Mouse (Mus musculus): Measurements from ENCODE around the gene Ttbk2. TPM values are rescaled to one million over a fixed set of nuclear protein-coding genes. Genes with fewer than 3 reads are reported as not detected.

Ttbk2 gene
- polyA plus RNA-seq, 1 experiment from 2014 or later, result 7.1 TPM

GRCm38 (mm10) chr2:120710154-120710553 lies 140.2 kb downstream of the Ttbk2 start:
- Histone ChIP-seq H3K4me2 (replicated peaks) (no peak overlapping the region), H3K4me3 (no peak overlapping the region), H3K36me3 (peaks cover 32% of the 10 kb centered on the region), H3K27me3 (no peaks in the 10 kb centered on the region), H3K4me1 (no peaks in the 10 kb centered on the region), H3K27ac (no peak overlapping the region), H3K9me3 (no peaks in the 10 kb centered on the region), H3K9ac (no peak overlapping the region)
- WGBS, result 81% methylated on average over 3 of the region's 3 CpGs
- ATAC-seq (ENCODE audit: insufficient number of reproducible peaks, insufficient read depth, low FRiP score, low TSS enrichment), result no peak

GRCm38 (mm10) chr2:120707041-120707440 lies 143.4 kb downstream of the Ttbk2 start:
- ATAC-seq (ENCODE audit: insufficient number of reproducible peaks, insufficient read depth, low FRiP score, low TSS enrichment), result no peak
- no peak overlapping the region for H3K27ac ChIP-seq
- H3K9me3 ChIP-seq, result no peaks in the 10 kb centered on the region
- no peak overlapping the region for H3K4me3 ChIP-seq
- H3K27me3 ChIP-seq, result no peaks in the 10 kb centered on the region
- no peak overlapping the region for H3K4me2 ChIP-seq (replicated peaks)
- H3K4me1 ChIP-seq, result no peaks in the 10 kb centered on the region
- peaks cover 5% of the 10 kb centered on the region; the same call in 1 of the 2 replicates for H3K36me3 ChIP-seq
- H3K9ac ChIP-seq, result no peak overlapping the region

GRCm38 (mm10) chr2:120702675-120703074 lies 147.7 kb downstream of the Ttbk2 start:
- ATAC-seq (ENCODE audit: insufficient number of reproducible peaks, insufficient read depth, low FRiP score, low TSS enrichment), result no peak
- no peak overlapping the region for H3K4me2 ChIP-seq (replicated peaks)
- no peak overlapping the region for H3K4me3 ChIP-seq
- H3K4me1 ChIP-seq, result no peaks in the 10 kb centered on the region
- H3K36me3 ChIP-seq, result peaks cover 2% of the 10 kb centered on the region
- H3K9ac ChIP-seq, result no peak overlapping the region
- H3K27me3 ChIP-seq, result no peaks in the 10 kb centered on the region
- WGBS, result 70% methylated on average over 5 of the region's 5 CpGs
- no peak overlapping the region for H3K27ac ChIP-seq
- no peaks in the 10 kb centered on the region for H3K9me3 ChIP-seq

- no peak for ATAC-seq (ENCODE audit: insufficient number of reproducible peaks, insufficient read depth, low FRiP score, low TSS enrichment)
- WGBS, result 88% methylated on average over 3 of the region's 3 CpGs
Measured at GRCm38 (mm10) chr2:120700379-120700885, 150.0 kb downstream of the Ttbk2 start.

GRCm38 (mm10) chr2:120697767-120698166 lies 152.6 kb downstream of the Ttbk2 start:
- Histone ChIP-seq H3K9ac (no peak overlapping the region), H3K4me1 (no peaks in the 10 kb centered on the region), H3K36me3 (peaks cover 33% of the 10 kb centered on the region), H3K9me3 (no peaks in the 10 kb centered on the region), H3K27ac (no peak overlapping the region), H3K27me3 (no peaks in the 10 kb centered on the region), H3K4me3 (no peak overlapping the region), H3K4me2 (replicated peaks) (no peak overlapping the region)
- 80% methylated on average over 5 of the region's 5 CpGs for WGBS
- no peak for ATAC-seq (ENCODE audit: insufficient number of reproducible peaks, insufficient read depth, low FRiP score, low TSS enrichment)

More at GRCm38 (mm10) chr2:120700379-120700885, 150.0 kb downstream of the Ttbk2 start:
- Histone ChIP-seq H3K4me3 (no peak overlapping the region), H3K9me3 (no peaks in the 10 kb centered on the region), H3K9ac (no peak overlapping the region), H3K27me3 (no peaks in the 10 kb centered on the region), H3K27ac (no peak overlapping the region), H3K4me1 (no peaks in the 10 kb centered on the region), H3K36me3 (peaks cover 18% of the 10 kb centered on the region), H3K4me2 (replicated peaks) (no peak overlapping the region)

Other genes with a start within 250 kb of the Ttbk2 start
- gene Haus2, start 241.2 kb downstream of the Ttbk2 start, polyA plus RNA-seq (2016; fragmentation: Nextera tagmentation; extraction: Ambion mirVana), result 28.1 and 28.7 TPM in 2 replicates
- 25.1 and 28.4 TPM in 2 replicates for gene Lrrc57, start 241.1 kb downstream of the Ttbk2 start, polyA plus RNA-seq (2016; fragmentation: Nextera tagmentation; extraction: Ambion mirVana)
- gene Stard9, start 221.5 kb downstream of the Ttbk2 start, polyA plus RNA-seq (2016; fragmentation: Nextera tagmentation; extraction: Ambion mirVana), result 6.3 and 6.4 TPM in 2 replicates
- gene Cdan1, start 476 bp downstream of the Ttbk2 start, polyA plus RNA-seq (2016; fragmentation: Nextera tagmentation; extraction: Ambion mirVana), result 12.1 and 12.3 TPM in 2 replicates
- 28.5 and 29.3 TPM in 2 replicates for gene Ubr1, start 120.1 kb upstream of the Ttbk2 start, polyA plus RNA-seq (2016; fragmentation: Nextera tagmentation; extraction: Ambion mirVana)
- 2.3 and 2.9 TPM in 2 replicates for gene Tmem62, start 126.4 kb upstream of the Ttbk2 start, polyA plus RNA-seq (2016; fragmentation: Nextera tagmentation; extraction: Ambion mirVana)
- 41.6 and 41.7 TPM in 2 replicates for gene Ccndbp1, start 157.8 kb upstream of the Ttbk2 start, polyA plus RNA-seq (2016; fragmentation: Nextera tagmentation; extraction: Ambion mirVana)
- 5.0 and 6.1 TPM in 2 replicates for gene Epb42, start 186.5 kb upstream of the Ttbk2 start, polyA plus RNA-seq (2016; fragmentation: Nextera tagmentation; extraction: Ambion mirVana)
- gene Tgm5, start 235.2 kb upstream of the Ttbk2 start, polyA plus RNA-seq (2016; fragmentation: Nextera tagmentation; extraction: Ambion mirVana), result not detected in 2 replicates